Mouse (Mus musculus): ENCODE results near the gene Atg4d.

- TF ChIP-seq CTCF (IDR thresholded peaks at IDR 0.05) (no peak), EP300 (IDR thresholded peaks at IDR 0.05) (no peak)
Observed at GRCm38 (mm10) chr9:21276307-21276706, 11.2 kb downstream of the Atg4d start.

Data from lung, postnatal 0 days (tissue).